Mouse (Mus musculus): ENCODE results near the gene Gata2.
"Not testable (repeated sequence)": the region's sequence is repeated elsewhere in the genome, so short reads cannot be mapped to it uniquely, and the experiment has no call there.

The Gata2 gene

GRCm38 (mm10) chr6:88193433-88194052 lies at the start of gene Gata2:
Gene Gata2 (plus strand): TSS chr6:88193891.
- DNase-seq (ENCODE audit: low spot score in 2 of 2), result no peak

GRCm38 (mm10) chr6:88145793-88146192 lies 47.9 kb upstream of the Gata2 start:
- no peak for DNase-seq (ENCODE audit: low spot score in 2 of 2)

GRCm38 (mm10) chr6:88146576-88146975 lies 47.1 kb upstream of the Gata2 start:
- no peak for DNase-seq (ENCODE audit: low spot score in 2 of 2)

GRCm38 (mm10) chr6:88147411-88148003 lies 46.2 kb upstream of the Gata2 start:
- no peak for DNase-seq (ENCODE audit: low spot score in 2 of 2)

- DNase-seq (ENCODE audit: low spot score in 2 of 2), result no peak
Observed at GRCm38 (mm10) chr6:88151335-88151734, 42.4 kb upstream of the Gata2 start.

- no peak for DNase-seq (ENCODE audit: low spot score in 2 of 2)
Observed at GRCm38 (mm10) chr6:88152127-88152705, 41.5 kb upstream of the Gata2 start.

- no peak for DNase-seq (ENCODE audit: low spot score in 2 of 2)
Observed at GRCm38 (mm10) chr6:88152979-88153378, 40.7 kb upstream of the Gata2 start.

GRCm38 (mm10) chr6:88155614-88156013 lies 38.1 kb upstream of the Gata2 start:
- not testable (repeated sequence) for DNase-seq (ENCODE audit: low spot score in 2 of 2)

- DNase-seq (ENCODE audit: low spot score in 2 of 2), result no peak
Observed at GRCm38 (mm10) chr6:88158790-88159189, 34.9 kb upstream of the Gata2 start.

GRCm38 (mm10) chr6:88166054-88166453 lies 27.6 kb upstream of the Gata2 start:
- DNase-seq (ENCODE audit: low spot score in 2 of 2), result no peak

- DNase-seq (ENCODE audit: low spot score in 2 of 2), result no peak
Observed at GRCm38 (mm10) chr6:88174191-88174590, 19.5 kb upstream of the Gata2 start.

GRCm38 (mm10) chr6:88174676-88175075 lies 19.0 kb upstream of the Gata2 start:
- DNase-seq (ENCODE audit: low spot score in 2 of 2), result no peak

- DNase-seq (ENCODE audit: low spot score in 2 of 2), result no peak
Observed at GRCm38 (mm10) chr6:88184671-88185070, 9.0 kb upstream of the Gata2 start.

GRCm38 (mm10) chr6:88188148-88188547 lies 5.5 kb upstream of the Gata2 start:
- DNase-seq (ENCODE audit: low spot score in 2 of 2), result no peak

- peak; percentile 56 to 86 for DNase-seq (ENCODE audit: low spot score in 2 of 2)
Observed at GRCm38 (mm10) chr6:88189312-88190042, 4.2 kb upstream of the Gata2 start.

GRCm38 (mm10) chr6:88190043-88190309 lies 3.7 kb upstream of the Gata2 start:
- no peak for DNase-seq (ENCODE audit: low spot score in 2 of 2)

GRCm38 (mm10) chr6:88190310-88191023 lies 3.2 kb upstream of the Gata2 start:
- DNase-seq (ENCODE audit: low spot score in 2 of 2), result no peak

- DNase-seq (ENCODE audit: low spot score in 2 of 2), result no peak
Observed at GRCm38 (mm10) chr6:88191024-88191365, 2.7 kb upstream of the Gata2 start.

GRCm38 (mm10) chr6:88191411-88192070 lies 2.1 kb upstream of the Gata2 start:
- DNase-seq (ENCODE audit: low spot score in 2 of 2), result no peak

- DNase-seq (ENCODE audit: low spot score in 2 of 2), result no peak
Observed at GRCm38 (mm10) chr6:88192756-88193155, 935 bp upstream of the Gata2 start.

- DNase-seq (ENCODE audit: low spot score in 2 of 2), result no peak
Observed at GRCm38 (mm10) chr6:88194053-88194977, 624 bp downstream of the Gata2 start.

Data from thymus, postnatal 10 days (tissue).